Mouse (Mus musculus): ENCODE measurements around the gene Chst12. TPM values are rescaled to one million over a fixed set of nuclear protein-coding genes. Genes with fewer than 3 reads are reported as not detected.

Gene Chst12
- total and polyA plus RNA-seq, 2 experiments, result 0.28 to 1.4 TPM

- Histone ChIP-seq H3K27ac (replicated peaks; ENCODE audit: insufficient read depth, low read depth, low read length) (no peak overlapping the region), H3K79me2 (ENCODE audit: control insufficient read depth, insufficient read depth, low read length) (no peaks in the 10 kb centered on the region), H3K4me3 (ENCODE audit: insufficient read depth, low read depth, low read length) (no peak overlapping the region), H3K36me3 (ENCODE audit: control insufficient read depth, insufficient read depth, low read length) (no peaks in the 10 kb centered on the region), H3K9ac (ENCODE audit: low read depth, low read length) (no peak overlapping the region), H3K4me1 (ENCODE audit: control insufficient read depth, insufficient read depth, low read length) (no peaks in the 10 kb centered on the region), H3K27me3 (ENCODE audit: control insufficient read depth, insufficient read depth, low read length) (no peaks in the 10 kb centered on the region)
- no peak for TF ChIP-seq POLR2A (IDR thresholded peaks at IDR 0.05; ENCODE audit: extremely low read depth, insufficient read depth, low read length)
- no peak for TF ChIP-seq CTCF (IDR thresholded peaks at IDR 0.05; ENCODE audit: low read depth, low read length)
- 79% methylated on average over 8 of the region's 8 CpGs for WGBS
- DNase-seq (ENCODE audit: extremely low read depth, low read depth, low spot score), result no peak
Measured at GRCm38 (mm10) chr5:140513921-140514320, 8.6 kb downstream of the Chst12 start.

- TF ChIP-seq CTCF (IDR thresholded peaks at IDR 0.05; ENCODE audit: low read depth, low read length), result no peak
- TF ChIP-seq POLR2A (IDR thresholded peaks at IDR 0.05; ENCODE audit: extremely low read depth, insufficient read depth, low read length), result no peak
- Histone ChIP-seq H3K9ac (ENCODE audit: low read depth, low read length) (no peak overlapping the region), H3K27ac (replicated peaks; ENCODE audit: insufficient read depth, low read depth, low read length) (no peak overlapping the region), H3K4me3 (ENCODE audit: insufficient read depth, low read depth, low read length) (no peak overlapping the region), H3K27me3 (ENCODE audit: control insufficient read depth, insufficient read depth, low read length) (no peaks in the 10 kb centered on the region), H3K36me3 (ENCODE audit: control insufficient read depth, insufficient read depth, low read length) (no peaks in the 10 kb centered on the region), H3K4me1 (ENCODE audit: control insufficient read depth, insufficient read depth, low read length) (no peaks in the 10 kb centered on the region), H3K79me2 (ENCODE audit: control insufficient read depth, insufficient read depth, low read length) (no peaks in the 10 kb centered on the region)
- no peak for DNase-seq (ENCODE audit: extremely low read depth, low read depth, low spot score)
- WGBS, result 77% methylated on average over 7 of the region's 7 CpGs
Measured at GRCm38 (mm10) chr5:140514799-140515486, 9.6 kb downstream of the Chst12 start.

- H3K27me3 ChIP-seq (ENCODE audit: control insufficient read depth, insufficient read depth, low read length), result no peaks in the 10 kb centered on the region
- H3K4me3 ChIP-seq (ENCODE audit: insufficient read depth, low read depth, low read length), result no peak overlapping the region
- no peak overlapping the region for H3K27ac ChIP-seq (replicated peaks; ENCODE audit: insufficient read depth, low read depth, low read length)
- 91% methylated on average over 21 of the region's 21 CpGs for WGBS
- no peak overlapping the region for H3K9ac ChIP-seq (ENCODE audit: low read depth, low read length)
- no peaks in the 10 kb centered on the region for H3K36me3 ChIP-seq (ENCODE audit: control insufficient read depth, insufficient read depth, low read length)
- TF ChIP-seq POLR2A (IDR thresholded peaks at IDR 0.05; ENCODE audit: extremely low read depth, insufficient read depth, low read length) (no peak), CTCF (IDR thresholded peaks at IDR 0.05; ENCODE audit: low read depth, low read length) (no peak)
- no peaks in the 10 kb centered on the region for H3K4me1 ChIP-seq (ENCODE audit: control insufficient read depth, insufficient read depth, low read length)
- DNase-seq (ENCODE audit: extremely low read depth, low read depth, low spot score), result no peak
- H3K79me2 ChIP-seq (ENCODE audit: control insufficient read depth, insufficient read depth, low read length), result no peaks in the 10 kb centered on the region
Measured at GRCm38 (mm10) chr5:140517159-140517920, 12.0 kb downstream of the Chst12 start.

- WGBS, result 96% methylated on average over 4 of the region's 4 CpGs
- Histone ChIP-seq H3K27ac (replicated peaks; ENCODE audit: insufficient read depth, low read depth, low read length) (no peak overlapping the region), H3K4me1 (ENCODE audit: control insufficient read depth, insufficient read depth, low read length) (no peaks in the 10 kb centered on the region), H3K79me2 (ENCODE audit: control insufficient read depth, insufficient read depth, low read length) (no peaks in the 10 kb centered on the region), H3K36me3 (ENCODE audit: control insufficient read depth, insufficient read depth, low read length) (no peaks in the 10 kb centered on the region), H3K27me3 (ENCODE audit: control insufficient read depth, insufficient read depth, low read length) (no peaks in the 10 kb centered on the region), H3K9ac (ENCODE audit: low read depth, low read length) (no peak overlapping the region), H3K4me3 (ENCODE audit: insufficient read depth, low read depth, low read length) (no peak overlapping the region)
- DNase-seq (ENCODE audit: extremely low read depth, low read depth, low spot score), result no peak
- TF ChIP-seq POLR2A (IDR thresholded peaks at IDR 0.05; ENCODE audit: extremely low read depth, insufficient read depth, low read length) (no peak), CTCF (IDR thresholded peaks at IDR 0.05; ENCODE audit: low read depth, low read length) (no peak)
Measured at GRCm38 (mm10) chr5:140517921-140518230, 12.5 kb downstream of the Chst12 start.

- no peak overlapping the region for H3K27ac ChIP-seq (replicated peaks; ENCODE audit: insufficient read depth, low read depth, low read length)
- H3K4me3 ChIP-seq (ENCODE audit: insufficient read depth, low read depth, low read length), result no peak overlapping the region
- DNase-seq (ENCODE audit: extremely low read depth, low read depth, low spot score), result no peak
- H3K27me3 ChIP-seq (ENCODE audit: control insufficient read depth, insufficient read depth, low read length), result no peaks in the 10 kb centered on the region
- H3K79me2 ChIP-seq (ENCODE audit: control insufficient read depth, insufficient read depth, low read length), result no peaks in the 10 kb centered on the region
- H3K36me3 ChIP-seq (ENCODE audit: control insufficient read depth, insufficient read depth, low read length), result no peaks in the 10 kb centered on the region
- H3K9ac ChIP-seq (ENCODE audit: low read depth, low read length), result no peak overlapping the region
- TF ChIP-seq CTCF (IDR thresholded peaks at IDR 0.05; ENCODE audit: low read depth, low read length) (no peak), POLR2A (IDR thresholded peaks at IDR 0.05; ENCODE audit: extremely low read depth, insufficient read depth, low read length) (no peak)
- WGBS, result 83% methylated on average over 1 of the region's 1 CpGs
- H3K4me1 ChIP-seq (ENCODE audit: control insufficient read depth, insufficient read depth, low read length), result no peaks in the 10 kb centered on the region
Measured at GRCm38 (mm10) chr5:140521196-140521595, 15.8 kb downstream of the Chst12 start.

- no peak overlapping the region for H3K27ac ChIP-seq (replicated peaks; ENCODE audit: insufficient read depth, low read depth, low read length)
- H3K36me3 ChIP-seq (ENCODE audit: control insufficient read depth, insufficient read depth, low read length), result no peaks in the 10 kb centered on the region
- no peak overlapping the region for H3K9ac ChIP-seq (ENCODE audit: low read depth, low read length)
- DNase-seq (ENCODE audit: extremely low read depth, low read depth, low spot score), result no peak
- H3K4me1 ChIP-seq (ENCODE audit: control insufficient read depth, insufficient read depth, low read length), result no peaks in the 10 kb centered on the region
- no peak overlapping the region for H3K4me3 ChIP-seq (ENCODE audit: insufficient read depth, low read depth, low read length)
- TF ChIP-seq POLR2A (IDR thresholded peaks at IDR 0.05; ENCODE audit: extremely low read depth, insufficient read depth, low read length) (no peak), CTCF (IDR thresholded peaks at IDR 0.05; ENCODE audit: low read depth, low read length) (no peak)
- no peaks in the 10 kb centered on the region for H3K79me2 ChIP-seq (ENCODE audit: control insufficient read depth, insufficient read depth, low read length)
- no peaks in the 10 kb centered on the region for H3K27me3 ChIP-seq (ENCODE audit: control insufficient read depth, insufficient read depth, low read length)
- 90% methylated on average over 2 of the region's 2 CpGs for WGBS
Measured at GRCm38 (mm10) chr5:140526754-140527153, 21.4 kb downstream of the Chst12 start.

Measured in liver, adult 2 months (tissue).